ENCODE assay signal across 1 mouse cellular context in genomic region chr9:21322917-21323297, GRCm38 (mm10).
TF ChIP-seq lines count a peak whose summit lies in the region.

No protein-coding gene starts in this region.

TF ChIP-seq in ES-E14, 5 proteins besides CTCF, POLR2A, EP300 and RAD21:
- peak; percentile 51; the same call in 1 of the 2 replicates for TF ChIP-seq ZNF384 (IDR thresholded peaks at IDR 0.05; ENCODE audit: low read depth, low read length)
TF ChIP-seq in ES-E14: peak in this region for 1; not testable (repeated sequence) for 4.
